Mouse (Mus musculus) testis, adult 2 months (tissue): Measurements from ENCODE around the gene Crhr1.

ENCODE experiments used
- CTCF ChIP-seq: fragments of 200-500 bp; IDR thresholded peaks from 2 replicates; pipeline ENCODE4 v1.5.1; 2012; ENCODE audit warnings: low read depth, mild to moderate bottlenecking, inconsistent platforms, low read length, moderate library complexity; ENCODE audit not compliant: control insufficient read depth, insufficient read depth, insufficient replicate concordance
- POLR2A ChIP-seq: fragments of 200-500 bp; IDR thresholded peaks from 2 replicates; pipeline ENCODE4 v1.6.1; 2012; ENCODE audit warnings: low read depth, mild to moderate bottlenecking, inconsistent platforms, low read length, moderate library complexity; ENCODE audit not compliant: control insufficient read depth

- TF ChIP-seq CTCF (no peak), POLR2A (no peak)
Measured at GRCm38 (mm10) chr11:104138976-104139375, 6.3 kb downstream of the Crhr1 start.
